Mouse (Mus musculus) heart, postnatal 0 days (tissue): ENCODE data around the gene Rbp3. TPM values are rescaled to one million over a fixed set of nuclear protein-coding genes. Genes with fewer than 3 reads are reported as not detected.

ENCODE experiments used
- ATAC-seq: fragments of 200-750 bp; cut with Nextera tagmentation; 2 replicates; pipeline ENCODE4 v1.8.0; 2017; ENCODE audit warnings: low read depth, moderate number of reproducible peaks, moderate library complexity; ENCODE audit not compliant: insufficient read depth
- DNase-seq: peaks from one replicate; pipeline ENCODE4 v3.0.0-alpha.2; 2016; ENCODE audit warnings: low spot score
- H3K27ac ChIP-seq: fragments of 300-500 bp; sonication (generic); 2 replicates; pipeline ENCODE4 v1.5.1; 2014; ENCODE audit warnings: low read depth, mild to moderate bottlenecking
- H3K27me3 ChIP-seq: fragments of 300-500 bp; sonication (generic); 2 replicates; pipeline ENCODE4 v1.6.1; 2014; ENCODE audit warnings: low read length, mixed read lengths; ENCODE audit not compliant: control insufficient read depth, insufficient read depth
- H3K36me3 ChIP-seq: fragments of 300-500 bp; sonication (generic); replicated peaks from 2 replicates; pipeline ENCODE4 v1.6.1; 2014; ENCODE audit warnings: low read length, mixed read lengths; ENCODE audit not compliant: control insufficient read depth, insufficient read depth
- H3K4me1 ChIP-seq: fragments of 300-500 bp; sonication (generic); 2 replicates; pipeline ENCODE4 v1.6.1; 2014; ENCODE audit warnings: antibody characterized with exemption; ENCODE audit not compliant: control insufficient read depth, insufficient read depth
- H3K4me2 ChIP-seq: fragments of 300-500 bp; sonication (generic); 2 replicates; pipeline ENCODE4 v1.6.1; 2014; ENCODE audit warnings: low read depth, mild to moderate bottlenecking, low read length, moderate library complexity
- H3K4me3 ChIP-seq: fragments of 300-500 bp; sonication (generic); 2 replicates; pipeline ENCODE4 v1.5.1; 2014; ENCODE audit warnings: low read depth, low read length
- H3K9ac ChIP-seq: fragments of 300-500 bp; sonication (generic); replicated peaks from 2 replicates; pipeline ENCODE4 v1.6.1; 2014; ENCODE audit warnings: low read depth, low read length, mixed read lengths
- H3K9me3 ChIP-seq: fragments of 300-500 bp; sonication (generic); replicated peaks from 2 replicates; pipeline ENCODE4 v1.6.1; 2016; ENCODE audit warnings: low read length; ENCODE audit not compliant: control insufficient read depth
- CTCF ChIP-seq: IDR thresholded peaks from 2 replicates; pipeline ENCODE4 v1.5.1; 2016; ENCODE audit warnings: antibody characterized with exemption, control low read depth, low read depth
- EP300 ChIP-seq: IDR thresholded peaks from 2 replicates; pipeline ENCODE4 v1.6.1; 2016; ENCODE audit warnings: antibody characterized with exemption, low read depth
- WGBS: fragments of 180-500 bp; shearing (Covaris S2); extraction: QIAGEN DNeasy Blood & Tissue Kit; methylation state at CpG from one replicate; pipeline ENCODE4 v1.1.7; 2014; 5-methylcytosine and 5-hydroxymethylcytosine counted together
- polyA plus RNA-seq: library from polyadenylated mRNA; unstranded; fragments of >200 nt; fragmentation: Nextera tagmentation; extraction: Ambion mirVana; gene quantifications from 2 replicates; pipeline ENCODE4 v1.2.1, GENCODE M21; 2015
- total RNA-seq: library from RNA; depleted of rRNA; stranded (reverse); fragments of >200 nt; gene quantifications from 2 replicates; pipeline ENCODE4 v1.2.3, GENCODE M21; 2014; ENCODE audit warnings: low replicate concordance

The Rbp3 gene
- total and polyA plus RNA-seq, 2 experiments from 2014 or later, result not detected

DNA sequence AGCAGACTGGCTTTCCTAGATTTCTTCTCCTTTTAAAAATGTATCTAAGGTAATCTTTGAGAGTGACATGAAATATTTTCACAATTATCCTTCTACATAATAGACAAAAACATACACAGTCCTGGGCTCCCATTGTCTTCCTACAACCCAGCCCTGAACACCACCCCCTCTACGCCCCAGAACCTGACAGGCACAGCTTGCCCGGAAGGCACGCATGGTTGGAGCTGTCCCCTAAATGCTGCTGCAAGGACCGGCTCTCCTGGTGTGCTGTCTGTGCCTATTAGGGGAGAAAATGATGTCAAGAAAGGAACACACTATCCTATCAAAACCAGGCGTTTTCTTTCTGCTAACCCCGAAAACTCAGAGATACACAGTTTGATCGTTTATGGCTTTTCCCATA, 23.9 kb downstream of the Rbp3 start:
- WGBS, result 39% methylated on average over 7 of the region's 7 CpGs
- no peak overlapping the region for H3K4me2 ChIP-seq
- no peaks in the 10 kb centered on the region for H3K9me3 ChIP-seq
- TF ChIP-seq EP300 (no peak), CTCF (no peak)
- no peak for DNase-seq
- H3K27me3 ChIP-seq, result no peaks in the 10 kb centered on the region
- ATAC-seq, result no peak
- no peaks in the 10 kb centered on the region for H3K36me3 ChIP-seq
- no peak overlapping the region for H3K4me3 ChIP-seq
- H3K4me1 ChIP-seq, result no peaks in the 10 kb centered on the region
- no peak overlapping the region for H3K9ac ChIP-seq
- H3K27ac ChIP-seq, result no peak overlapping the region

DNA sequence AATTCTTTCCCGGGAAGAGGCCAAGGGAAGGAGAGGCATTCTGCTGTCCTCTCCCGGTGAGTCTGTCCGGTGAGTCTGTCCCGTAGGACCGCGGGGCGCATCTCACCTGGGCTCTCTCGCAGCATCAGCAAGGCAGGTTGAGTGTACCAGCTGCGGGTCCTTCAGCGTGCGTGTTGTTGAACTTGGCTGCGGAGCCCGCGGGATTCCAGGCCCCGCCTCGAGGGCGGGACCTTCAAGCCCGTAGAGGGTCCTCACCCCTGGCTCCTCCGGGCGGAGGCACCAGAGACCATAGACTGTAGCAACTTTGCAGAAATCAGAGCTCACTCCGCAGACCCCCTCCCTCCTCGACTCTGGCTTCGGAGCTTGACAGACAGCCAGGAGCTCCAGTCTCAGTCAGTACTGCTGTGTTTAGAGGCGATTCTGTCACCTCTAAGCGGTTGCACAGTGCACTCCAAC, 24.8 kb downstream of the Rbp3 start, which contains the start of gene Zfp488:
Gene Zfp488 (minus strand): TSS at position 161 of the 456 bp plus-strand sequence.
- Histone ChIP-seq H3K36me3 (no peaks in the 10 kb centered on the region), H3K27ac (no peak within 1 kb of the TSS), H3K9ac (no peak within 1 kb of the TSS), H3K4me3 (peak within 1 kb of the TSS; percentile 28), H3K9me3 (no peaks in the 10 kb centered on the region), H3K4me2 (peak within 1 kb of the TSS; percentile 55), H3K4me1 (no peaks in the 10 kb centered on the region), H3K27me3 (no peaks in the 10 kb centered on the region)
- WGBS, result 2% methylated on average over 25 of the region's 25 CpGs
- DNase-seq (peak; percentile 9), ATAC-seq (no peak)
- TF ChIP-seq CTCF (no peak), EP300 (no peak)

DNA sequence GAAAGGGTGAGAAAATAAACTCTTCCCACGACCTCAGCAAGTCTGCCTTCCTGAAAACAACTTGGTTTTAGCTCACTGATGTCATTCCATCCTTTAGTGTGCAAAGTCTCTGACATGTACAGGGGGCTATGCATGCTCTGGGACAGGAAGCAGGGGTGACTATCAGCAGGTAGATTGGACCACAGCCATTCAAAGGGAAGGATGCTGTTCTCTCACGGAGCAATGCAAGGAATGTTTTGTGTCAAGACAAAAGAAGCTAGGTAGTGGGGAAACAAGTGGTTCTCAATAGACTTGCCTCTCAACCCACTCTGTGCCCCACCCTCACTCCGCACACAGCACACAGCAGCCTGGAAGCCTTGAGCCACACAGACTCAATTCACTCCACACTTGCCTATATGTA, 35.4 kb downstream of the Rbp3 start:
- no peak overlapping the region for H3K9ac ChIP-seq
- DNase-seq, result no peak
- no peak for ATAC-seq
- WGBS, result 49% methylated on average over 3 of the region's 3 CpGs
- H3K9me3 ChIP-seq, result no peaks in the 10 kb centered on the region
- no peaks in the 10 kb centered on the region for H3K27me3 ChIP-seq
- H3K27ac ChIP-seq, result no peak overlapping the region
- no peak overlapping the region for H3K4me3 ChIP-seq
- no peaks in the 10 kb centered on the region for H3K4me1 ChIP-seq
- no peak overlapping the region for H3K4me2 ChIP-seq
- TF ChIP-seq CTCF (no peak), EP300 (no peak)
- H3K36me3 ChIP-seq, result no peaks in the 10 kb centered on the region

DNA sequence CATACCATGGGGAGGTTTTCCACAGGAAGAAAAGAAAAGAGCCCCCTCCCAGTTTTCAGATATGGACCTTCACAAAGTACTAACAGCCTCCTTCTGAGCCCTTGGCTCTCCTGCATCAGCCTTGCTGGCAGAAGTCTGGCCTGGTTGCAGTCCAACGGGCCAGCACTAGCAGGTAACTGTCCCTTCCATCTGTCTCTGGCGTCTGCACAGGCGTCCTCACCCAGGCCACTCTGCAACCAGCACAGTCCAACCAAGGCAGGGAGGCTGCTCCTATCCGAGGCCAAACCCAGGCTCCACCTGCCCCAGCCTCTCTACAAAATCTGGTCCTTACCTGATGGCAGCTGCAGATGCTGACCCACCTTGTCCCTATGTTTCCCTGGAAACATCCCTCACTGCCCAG, 38.2 kb downstream of the Rbp3 start:
- 76% methylated on average over 4 of the region's 4 CpGs for WGBS
- TF ChIP-seq EP300 (no peak), CTCF (no peak)

DNA sequence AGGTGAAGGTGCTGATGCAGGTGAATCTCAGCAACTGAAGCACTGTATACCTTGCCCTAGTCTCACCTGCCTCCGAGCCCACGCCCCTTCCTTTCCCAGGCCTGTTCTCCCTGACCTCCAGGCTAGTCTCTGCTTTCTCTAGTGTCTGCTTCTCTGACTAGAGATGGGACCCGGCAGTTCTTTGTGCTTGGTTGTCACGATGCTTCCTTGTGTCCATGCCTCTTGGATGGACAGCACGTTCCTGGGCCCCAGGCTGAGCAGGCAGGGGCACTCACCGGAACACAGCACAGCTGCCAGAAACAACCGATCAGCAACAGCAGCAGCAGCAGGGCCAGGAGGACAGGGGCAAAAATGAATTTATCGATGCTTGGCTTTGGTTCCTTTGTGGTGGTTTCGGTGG, 39.2 kb downstream of the Rbp3 start:
- Histone ChIP-seq H3K36me3 (no peaks in the 10 kb centered on the region), H3K4me2 (no peak overlapping the region), H3K27ac (no peak overlapping the region), H3K4me3 (no peak overlapping the region), H3K9ac (no peak overlapping the region), H3K27me3 (no peaks in the 10 kb centered on the region), H3K4me1 (no peaks in the 10 kb centered on the region), H3K9me3 (no peaks in the 10 kb centered on the region)
- 87% methylated on average over 9 of the region's 9 CpGs for WGBS
- no peak for TF ChIP-seq CTCF
- TF ChIP-seq EP300, result no peak
- DNase-seq (no peak), ATAC-seq (no peak)

More for the DNA sequence above, 38.2 kb downstream of the Rbp3 start:
- Histone ChIP-seq H3K4me3 (no peak overlapping the region), H3K9ac (no peak overlapping the region), H3K36me3 (no peaks in the 10 kb centered on the region), H3K9me3 (no peaks in the 10 kb centered on the region), H3K27ac (no peak overlapping the region), H3K4me1 (no peaks in the 10 kb centered on the region), H3K4me2 (no peak overlapping the region), H3K27me3 (no peaks in the 10 kb centered on the region)
- DNase-seq (no peak), ATAC-seq (no peak)
